Mouse (Mus musculus): Measurements from ENCODE around the gene Tbc1d1.

DNA sequence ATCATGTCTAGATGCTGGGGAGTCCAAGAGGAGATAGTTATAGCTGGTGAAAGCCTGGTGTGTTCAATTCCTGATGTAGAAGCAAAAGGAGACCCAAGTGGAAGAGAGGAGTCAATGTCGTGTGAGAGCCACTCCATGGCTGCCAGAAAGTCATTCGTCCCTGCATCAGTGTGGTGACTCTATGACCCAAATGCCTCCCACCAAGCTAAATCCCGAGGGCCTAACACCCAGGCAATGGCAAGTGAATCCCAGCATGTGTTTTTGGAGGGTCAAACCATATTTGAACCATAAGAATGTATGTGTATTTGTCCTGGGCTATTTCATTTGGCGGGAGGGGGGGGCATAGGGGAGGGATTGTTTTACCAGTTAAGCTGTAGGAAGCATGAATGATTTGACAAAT is 60.2 kb downstream of the Tbc1d1 start:
- TF ChIP-seq POLR2A (IDR thresholded peaks at IDR 0.05; ENCODE audit: extremely low read depth, insufficient read depth, low read length), result no peak
- TF ChIP-seq CTCF (IDR thresholded peaks at IDR 0.05; ENCODE audit: low read depth, low read length), result no peak

All from liver, adult 2 months (tissue).